Mouse (Mus musculus) neural tube, embryonic 10.5 days (tissue): Measurements from ENCODE around the gene Cdc42bpb.

Source experiments
- DNase-seq: peaks from one replicate; pipeline ENCODE4 v3.0.0-alpha.2; 2017; ENCODE audit warnings: low spot score; ENCODE audit errors: extremely low spot score

Gene Cdc42bpb

GRCm38 (mm10) chr12:111386642-111387120, 9.2 kb upstream of the Cdc42bpb start:
- DNase-seq, result no peak

DNA sequence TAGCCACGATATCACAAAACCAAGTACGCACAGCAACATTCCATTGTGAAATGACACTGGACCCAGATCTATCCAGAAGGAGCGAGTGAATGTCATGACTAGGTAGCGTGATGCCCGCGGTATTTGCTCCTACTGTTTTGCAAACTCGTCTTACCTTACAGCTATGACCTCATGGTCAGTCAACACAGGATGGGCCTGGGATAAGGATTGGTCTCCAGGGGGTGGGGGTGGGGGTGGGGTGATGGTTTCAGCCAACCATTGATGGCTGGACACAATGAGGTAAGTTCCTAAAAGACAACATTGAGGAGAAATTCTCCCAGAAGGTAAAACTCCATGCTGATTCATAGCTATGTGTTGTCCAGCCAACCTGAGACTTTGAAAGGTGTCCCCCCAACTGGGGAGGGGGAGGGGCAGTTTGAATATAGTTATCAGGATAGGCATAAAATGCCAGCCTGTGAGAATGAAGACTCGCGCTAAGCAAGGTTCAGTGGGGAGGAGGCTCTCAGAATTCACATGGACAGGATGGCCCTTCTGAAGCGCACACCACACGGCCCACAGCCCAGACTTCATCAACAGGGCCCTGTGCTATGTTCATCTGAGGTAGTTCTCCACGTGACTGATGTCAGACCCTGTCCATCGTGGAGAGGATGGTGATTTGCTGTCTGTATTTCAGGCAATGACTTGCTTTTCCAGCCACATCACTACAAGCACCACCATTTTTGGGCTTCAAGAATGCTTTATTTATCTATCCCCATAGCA, 8.5 kb upstream of the Cdc42bpb start:
- DNase-seq, result no peak

GRCm38 (mm10) chr12:111378812-111379211, 1.3 kb upstream of the Cdc42bpb start:
- no peak for DNase-seq

DNA sequence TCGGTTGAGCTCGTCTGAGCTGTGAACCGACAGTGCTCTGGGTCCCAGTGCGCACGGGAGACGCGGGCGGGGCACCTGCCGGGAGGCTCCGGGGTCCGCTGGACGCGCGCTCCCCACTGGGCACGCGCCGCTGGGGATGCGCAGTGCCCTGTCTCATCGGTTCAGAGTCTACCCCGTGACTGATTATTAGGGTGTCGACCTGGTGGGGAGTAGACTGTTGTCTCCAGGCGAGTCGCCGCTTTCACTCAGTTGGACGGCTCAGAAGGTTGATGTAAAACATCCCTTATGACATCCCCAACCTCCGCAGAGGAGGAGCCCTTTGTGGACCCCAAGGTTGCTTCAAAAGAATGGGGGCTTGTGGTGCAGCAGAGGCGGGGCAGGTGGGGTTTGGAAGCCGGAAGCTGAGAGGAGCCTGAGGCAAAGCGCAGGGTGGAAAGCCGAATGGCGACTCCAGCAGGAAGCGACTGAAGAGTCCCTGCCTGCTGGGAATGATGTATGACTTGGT, 520 bp upstream of the Cdc42bpb start:
- DNase-seq, result peak; percentile 72

GRCm38 (mm10) chr12:111376826-111377331, 639 bp downstream of the Cdc42bpb start:
- peak; percentile 66 for DNase-seq

DNA sequence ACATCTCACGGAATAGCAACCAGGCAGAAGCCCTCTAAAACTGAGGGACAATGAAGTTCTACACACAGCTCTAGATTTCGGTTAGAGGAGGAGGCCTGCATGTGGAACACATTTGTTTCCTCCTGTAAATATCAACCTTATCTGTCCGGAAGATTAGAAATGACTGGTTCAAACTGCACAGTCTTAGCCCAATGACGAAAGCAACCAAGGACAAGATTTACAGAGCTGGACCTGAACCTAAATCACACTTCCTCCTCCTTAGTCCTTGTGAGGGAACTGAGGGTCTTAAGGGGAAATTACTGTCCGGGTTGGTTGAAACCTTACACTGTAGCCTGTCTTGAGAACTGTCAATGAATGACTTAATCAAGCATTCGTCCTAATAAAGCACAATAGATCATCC, 1.5 kb downstream of the Cdc42bpb start:
- no peak for DNase-seq

- DNase-seq, result no peak
Observed at GRCm38 (mm10) chr12:111375559-111375958, 2.0 kb downstream of the Cdc42bpb start.

DNA sequence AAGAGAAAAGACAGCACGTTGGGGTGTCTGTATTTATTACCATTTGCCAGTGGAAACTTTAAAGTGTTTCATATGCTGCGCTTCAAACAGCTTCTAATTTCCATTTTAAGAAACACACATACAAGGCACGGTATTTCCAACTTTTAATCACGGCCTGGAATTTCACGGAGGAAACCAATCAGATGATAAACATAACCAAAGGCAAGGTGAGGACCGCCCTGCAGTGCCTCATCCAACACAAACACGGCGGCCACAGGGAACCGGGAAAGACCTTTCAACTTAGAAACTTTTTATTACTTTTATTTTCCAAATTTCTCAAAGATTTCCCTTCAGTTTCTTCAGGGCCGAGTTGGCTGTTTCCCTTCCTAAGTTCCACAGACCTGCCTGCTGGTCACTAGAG, 2.8 kb downstream of the Cdc42bpb start:
- DNase-seq, result no peak

DNA sequence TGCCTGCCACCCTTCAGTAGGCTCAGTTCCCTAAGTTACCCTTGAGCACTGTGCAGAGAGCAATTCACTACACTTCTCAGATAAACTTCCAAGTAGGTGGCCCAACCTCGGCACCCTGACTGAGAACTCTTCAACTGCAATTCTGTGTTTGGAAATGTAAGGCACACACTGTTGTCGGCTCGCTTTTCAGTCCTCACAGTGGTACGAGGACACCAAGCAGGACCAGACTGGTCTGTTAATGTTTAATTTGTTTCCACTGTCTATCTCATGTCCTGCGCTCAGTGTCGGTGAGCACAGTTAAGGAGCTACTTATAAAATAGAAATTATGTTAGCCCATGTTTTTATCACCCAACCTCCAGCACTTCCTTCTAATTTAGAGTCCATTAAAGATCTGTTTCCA, 4.1 kb downstream of the Cdc42bpb start:
- DNase-seq, result no peak

- DNase-seq, result no peak
Observed at GRCm38 (mm10) chr12:111371905-111372304, 5.6 kb downstream of the Cdc42bpb start.

- DNase-seq, result no peak
Observed at GRCm38 (mm10) chr12:111370249-111370648, 7.3 kb downstream of the Cdc42bpb start.

GRCm38 (mm10) chr12:111367065-111367464, 10.5 kb downstream of the Cdc42bpb start:
- no peak for DNase-seq

GRCm38 (mm10) chr12:111364234-111364633, 13.3 kb downstream of the Cdc42bpb start:
- DNase-seq, result no peak

DNA sequence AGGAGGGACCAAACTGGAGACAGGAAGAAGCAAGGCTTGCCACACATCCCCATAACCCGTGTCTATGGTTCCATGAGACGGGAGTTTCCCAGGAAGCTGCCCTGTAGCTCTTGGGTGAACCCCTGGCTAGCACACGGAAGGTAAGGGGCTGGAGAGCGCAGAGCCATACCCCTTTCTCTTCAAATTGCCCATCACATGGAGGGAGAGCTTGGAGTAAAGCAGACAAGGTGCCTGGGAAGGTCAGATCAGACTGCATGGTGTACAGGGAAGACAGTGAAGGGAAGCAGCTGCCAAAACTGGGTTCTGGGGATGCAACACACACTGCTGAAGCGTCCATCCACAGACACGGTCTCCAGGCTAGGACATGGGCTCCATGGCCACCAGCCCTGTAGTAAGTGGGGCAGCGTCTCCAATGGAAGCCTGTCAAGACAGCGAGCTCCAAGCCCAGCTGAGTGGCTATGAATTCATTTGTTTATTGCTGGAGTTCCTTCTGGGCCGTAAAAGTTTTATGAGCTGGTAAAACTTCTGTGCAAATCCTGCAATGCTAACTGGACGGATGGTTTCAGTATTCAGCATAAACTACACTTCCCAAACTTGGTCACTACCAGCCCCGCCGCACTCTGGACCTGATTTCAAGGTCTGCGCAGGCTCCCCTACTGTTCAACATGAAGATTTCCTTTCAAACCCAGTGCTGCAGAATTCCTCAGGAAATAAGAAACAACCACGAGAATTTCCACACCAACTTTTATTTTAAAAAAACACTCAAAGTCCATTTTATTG, 16.0 kb downstream of the Cdc42bpb start:
- no peak for DNase-seq

- no peak for DNase-seq
Observed at GRCm38 (mm10) chr12:111360671-111361070, 16.8 kb downstream of the Cdc42bpb start.

GRCm38 (mm10) chr12:111356216-111356615, 21.3 kb downstream of the Cdc42bpb start:
- no peak for DNase-seq

DNA sequence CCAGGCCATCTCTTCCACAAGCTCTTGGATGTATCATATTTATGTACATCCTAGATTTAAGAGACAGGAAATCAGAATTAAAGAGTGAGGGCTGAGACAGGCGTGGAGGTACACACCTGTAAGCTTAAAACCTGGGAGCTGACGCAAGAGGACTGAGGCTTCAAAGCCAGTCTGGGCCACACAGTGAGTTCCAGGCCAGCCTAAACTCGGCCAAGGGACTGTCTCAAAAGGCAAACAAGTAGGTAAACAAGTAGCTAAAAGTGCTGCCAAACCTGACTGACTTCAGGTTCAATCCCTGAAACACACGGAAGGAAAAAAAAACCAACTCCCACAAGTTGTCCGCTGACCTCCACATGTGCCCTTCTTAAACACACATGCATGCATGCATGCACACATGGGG, 23.4 kb downstream of the Cdc42bpb start:
- DNase-seq, result no peak

- DNase-seq, result no peak
Observed at GRCm38 (mm10) chr12:111353439-111353915, 24.0 kb downstream of the Cdc42bpb start.

DNA sequence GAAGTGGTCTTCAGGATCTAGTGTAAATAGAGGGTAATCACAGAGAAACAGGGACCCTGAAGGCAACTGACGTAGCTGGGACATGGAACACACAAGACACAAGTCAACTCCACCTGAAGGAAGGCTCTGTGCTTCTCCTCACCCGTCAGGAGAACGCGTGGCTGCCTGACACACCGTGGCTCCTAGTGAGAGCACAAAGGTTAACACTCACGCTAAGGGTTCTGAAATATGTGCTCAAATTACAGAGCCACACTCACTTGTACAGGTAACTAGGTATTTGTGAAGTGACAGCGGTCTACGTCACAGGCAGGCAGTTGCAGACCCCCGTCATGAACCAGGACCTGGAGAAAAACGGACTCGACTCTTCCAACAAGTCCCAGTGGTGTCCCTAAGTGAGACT, 24.5 kb downstream of the Cdc42bpb start:
- no peak for DNase-seq

DNA sequence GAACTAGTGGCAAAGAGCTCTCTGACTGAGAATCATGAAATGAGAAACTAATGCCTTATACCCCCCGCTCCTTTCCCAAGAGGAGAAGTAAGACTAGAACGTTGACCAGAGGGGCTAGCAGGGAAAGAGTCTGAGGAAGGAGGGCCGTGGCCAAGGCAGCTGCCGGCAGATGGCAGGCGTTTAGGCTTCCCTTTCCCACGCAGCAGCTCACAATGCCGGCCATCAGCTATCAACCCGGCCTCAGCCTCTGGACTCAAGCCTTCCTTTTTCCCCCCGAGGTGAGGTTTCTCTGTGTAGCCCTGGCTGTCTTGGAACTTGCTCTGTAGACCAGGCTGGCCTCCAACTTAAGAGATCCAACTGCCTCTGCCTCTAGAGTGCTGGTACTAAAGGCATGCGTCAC, 25.0 kb downstream of the Cdc42bpb start:
- DNase-seq, result no peak

GRCm38 (mm10) chr12:111349540-111350231, 27.8 kb downstream of the Cdc42bpb start:
- DNase-seq, result no peak
